Mouse (Mus musculus): ENCODE results near the gene Dpm3.

Dpm3 gene

DNA sequence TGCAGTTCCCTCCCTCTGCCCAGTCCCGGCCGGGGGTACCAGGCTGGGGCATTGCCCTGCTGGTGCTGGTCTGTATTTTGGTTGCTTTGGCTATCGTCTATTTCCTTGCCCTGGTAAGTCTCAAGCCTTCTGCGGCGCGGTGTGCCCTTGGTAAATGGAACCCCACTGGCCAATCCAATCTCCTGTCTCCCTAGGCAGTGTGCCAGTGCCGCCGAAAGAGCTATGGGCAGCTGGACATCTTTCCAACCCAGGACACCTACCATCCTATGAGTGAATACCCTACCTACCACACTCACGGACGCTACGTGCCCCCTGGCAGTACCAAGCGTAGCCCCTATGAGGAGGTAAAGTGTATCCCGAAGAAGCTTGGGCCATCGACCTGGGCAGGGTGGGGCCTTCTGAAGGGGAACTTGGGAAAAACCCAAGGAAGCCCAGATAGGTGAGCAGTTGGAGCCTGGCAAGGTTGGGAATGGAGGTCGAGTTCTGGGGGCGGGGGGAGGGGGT, 27.3 kb upstream of the Dpm3 start:
- DNase-seq (ENCODE audit: low read depth, low spot score): no peak

DNA sequence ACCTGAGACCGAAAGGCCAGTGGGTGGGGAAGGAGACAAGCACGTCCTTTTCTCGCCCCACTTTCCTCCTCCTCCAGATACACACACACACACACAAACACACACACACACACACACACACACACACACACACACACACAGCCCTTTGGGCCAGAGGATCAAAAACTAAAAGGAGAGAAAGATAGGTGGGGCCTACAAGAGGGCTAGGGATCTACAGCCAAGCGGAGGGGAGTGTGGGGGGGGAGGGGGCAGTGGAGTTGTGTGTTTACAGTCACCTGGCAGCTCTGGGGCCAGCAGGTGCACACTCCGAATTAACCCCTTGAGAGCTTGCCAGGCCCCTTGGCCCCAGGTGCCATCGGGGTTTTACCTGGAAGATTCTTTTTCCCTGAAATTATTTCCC, 26.5 kb upstream of the Dpm3 start:
- no peak for DNase-seq (ENCODE audit: low read depth, low spot score)

DNA sequence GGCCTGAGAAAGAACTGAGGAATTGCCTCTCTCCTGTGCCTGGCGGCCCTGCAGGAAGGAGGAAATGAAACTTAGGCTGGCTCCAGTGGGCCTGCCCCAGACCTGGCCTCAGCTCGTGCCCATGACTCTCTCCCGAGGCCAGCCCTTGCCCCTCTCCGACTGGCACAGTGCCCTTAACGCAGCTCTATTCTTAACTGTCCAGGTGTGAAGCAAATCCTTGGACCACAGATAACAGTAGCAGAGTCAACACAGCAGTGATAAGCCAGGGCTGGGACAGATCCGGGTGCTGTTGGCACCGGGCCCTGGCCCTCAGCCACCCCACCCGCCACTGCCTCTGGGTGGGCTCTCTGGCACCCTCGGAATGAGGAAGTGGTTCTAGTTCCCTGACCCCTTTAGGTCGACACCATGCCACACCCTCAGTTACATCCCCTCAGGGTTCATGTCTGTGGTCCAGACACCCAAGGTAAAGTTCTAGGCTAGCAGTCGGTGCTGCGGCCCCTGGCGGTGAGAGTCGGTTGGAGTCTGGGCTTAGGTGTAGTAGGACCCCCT, 25.5 kb upstream of the Dpm3 start:
- DNase-seq (ENCODE audit: low read depth, low spot score): no peak

DNA sequence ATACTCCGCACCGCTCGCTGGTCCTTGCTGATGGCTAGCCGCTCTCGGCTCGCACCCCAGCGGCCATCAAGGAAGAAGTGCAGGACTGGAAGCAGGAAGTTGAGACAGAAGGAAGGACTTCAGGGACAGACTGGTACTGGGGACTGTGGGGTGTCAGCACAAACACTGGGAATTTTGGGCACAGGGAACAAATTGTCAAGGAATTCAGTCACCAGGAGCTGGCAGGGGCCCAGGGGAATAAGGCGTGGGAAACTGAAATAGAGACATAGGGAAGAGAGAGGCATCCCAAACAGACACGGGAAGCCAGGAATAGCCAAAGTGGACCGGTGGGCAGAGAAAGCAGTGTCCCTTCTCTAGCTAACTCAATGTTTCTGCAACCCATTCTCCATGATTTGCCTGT, 22.6 kb upstream of the Dpm3 start:
- no peak for DNase-seq (ENCODE audit: low read depth, low spot score)

DNA sequence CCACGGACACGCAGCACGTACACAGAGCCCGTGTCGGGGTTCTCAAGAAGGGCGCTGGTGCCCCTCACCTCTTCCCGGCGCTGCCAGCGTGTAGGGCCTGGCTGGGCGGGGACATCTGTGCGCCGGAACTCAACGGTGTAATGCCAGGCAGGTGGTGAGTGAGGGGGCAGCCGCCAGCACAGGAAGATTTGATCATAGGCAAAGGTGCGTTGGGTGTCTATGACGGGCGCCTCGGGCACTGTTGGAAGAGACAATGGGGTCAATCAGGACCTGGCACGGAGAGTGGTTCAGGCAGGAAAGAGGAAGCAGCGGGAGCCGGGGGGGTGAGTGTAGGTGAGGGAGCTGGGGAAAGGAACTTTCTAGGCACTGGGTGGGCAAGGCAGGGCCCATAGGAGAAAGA, 21.5 kb upstream of the Dpm3 start:
- no peak for DNase-seq (ENCODE audit: low read depth, low spot score)

DNA sequence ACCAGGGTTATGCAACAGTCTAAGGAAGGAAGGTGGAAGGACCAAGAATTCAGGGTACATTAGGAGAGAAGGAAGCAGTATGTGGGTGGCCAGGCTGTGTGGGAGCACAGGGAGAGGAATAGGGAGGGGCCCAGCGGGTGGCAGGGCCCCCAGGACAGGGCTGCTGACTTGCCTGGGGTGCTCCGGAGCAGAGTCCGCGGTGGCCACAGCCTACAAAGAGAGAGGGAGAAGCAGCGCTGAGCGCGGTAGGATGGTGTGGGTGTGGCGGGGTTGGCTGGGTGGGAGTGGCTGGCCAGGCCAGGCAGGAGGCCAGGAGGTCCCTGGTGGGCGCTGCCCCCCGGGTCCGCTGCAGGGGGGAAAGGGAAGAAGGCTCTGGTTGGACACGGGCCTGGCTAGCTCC, 20.7 kb upstream of the Dpm3 start:
- DNase-seq (ENCODE audit: low read depth, low spot score): no peak

DNA sequence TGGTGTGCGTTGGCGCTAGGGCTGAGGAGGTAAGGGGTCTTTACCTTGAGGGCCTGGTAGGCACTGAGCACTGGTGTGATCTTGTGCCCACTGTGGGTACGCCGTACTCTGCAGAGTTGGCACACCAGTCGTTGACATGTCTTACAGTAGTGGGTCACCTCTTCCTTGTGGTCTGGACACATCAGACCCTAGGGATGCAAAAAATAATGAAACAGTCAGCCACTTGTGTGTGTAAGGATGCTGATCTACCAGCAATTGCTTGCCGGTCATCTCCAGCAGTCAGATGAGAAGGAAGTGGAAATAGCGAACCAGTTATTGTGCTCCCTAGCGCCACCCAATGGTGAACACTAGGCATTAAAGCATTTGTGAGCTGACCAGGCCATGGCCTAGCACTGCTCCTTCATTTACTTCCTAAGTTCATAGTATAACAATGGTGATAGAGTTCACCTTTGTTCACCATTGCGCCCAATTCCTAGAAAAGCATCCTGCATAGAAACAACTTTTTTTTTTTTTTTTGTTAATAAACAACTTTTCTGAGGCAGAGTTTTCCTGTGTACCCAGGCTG, 16.7 kb upstream of the Dpm3 start:
- DNase-seq (ENCODE audit: low read depth, low spot score): no peak

DNA sequence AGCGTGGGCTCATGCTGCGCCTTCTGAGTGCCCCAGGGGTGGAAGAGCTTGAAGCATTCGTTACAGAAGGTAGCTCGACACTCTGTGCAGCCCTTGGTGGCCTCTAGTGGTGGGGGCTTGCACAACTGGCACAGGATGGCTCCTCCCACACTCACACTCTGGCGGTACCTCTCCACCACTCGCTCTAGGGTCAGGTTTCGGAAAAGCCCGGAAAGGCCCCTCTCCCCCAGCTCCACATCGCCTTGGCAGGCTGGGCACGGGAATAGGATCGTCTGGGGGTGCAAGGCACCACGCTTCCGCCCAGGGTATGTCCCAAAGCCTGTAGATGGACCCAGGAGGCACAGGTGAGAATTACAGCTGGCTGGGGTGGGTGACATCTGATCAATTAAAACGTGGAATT, 15.5 kb upstream of the Dpm3 start:
- DNase-seq (ENCODE audit: low read depth, low spot score): no peak

DNA sequence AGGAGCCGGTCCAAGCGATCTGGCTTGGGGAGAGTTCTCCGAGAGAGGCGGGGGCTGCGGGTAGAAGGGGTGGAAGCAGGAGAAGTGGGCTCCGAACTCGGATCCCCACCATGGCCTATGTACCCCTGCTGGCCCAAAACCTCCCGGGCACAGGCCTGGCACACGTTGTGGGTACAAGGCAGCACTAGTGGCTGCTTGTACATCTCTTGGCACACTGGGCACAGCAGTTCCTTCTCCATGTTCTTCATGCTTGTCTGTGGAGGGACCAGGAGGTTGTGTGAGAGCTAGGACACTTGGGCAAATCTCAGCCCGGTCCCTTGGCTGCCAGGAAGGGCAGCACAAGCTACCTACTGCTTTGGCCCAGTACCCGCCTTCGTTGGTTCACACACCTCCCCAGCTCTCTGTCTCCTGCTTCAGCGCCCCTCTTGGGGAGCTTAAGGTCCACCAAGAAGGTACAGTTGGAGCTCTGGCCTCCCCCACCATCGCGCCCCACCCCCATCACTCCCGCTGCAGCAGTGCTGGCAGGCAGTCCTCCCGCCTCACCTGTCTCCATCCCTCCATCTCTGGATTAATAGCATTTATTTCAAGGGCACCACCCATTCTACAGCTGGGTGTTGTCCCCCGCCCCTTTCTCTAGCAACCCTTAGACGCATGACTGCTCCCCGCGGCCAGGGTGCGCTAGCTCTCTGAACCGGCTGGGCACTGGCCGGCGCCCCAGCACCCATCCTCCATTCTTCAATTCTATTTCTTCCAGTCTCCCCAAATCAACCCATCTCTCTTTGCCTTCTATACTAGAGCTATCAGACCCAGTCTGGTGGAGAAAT, 14.8 kb upstream of the Dpm3 start:
- DNase-seq (ENCODE audit: low read depth, low spot score): no peak

DNA sequence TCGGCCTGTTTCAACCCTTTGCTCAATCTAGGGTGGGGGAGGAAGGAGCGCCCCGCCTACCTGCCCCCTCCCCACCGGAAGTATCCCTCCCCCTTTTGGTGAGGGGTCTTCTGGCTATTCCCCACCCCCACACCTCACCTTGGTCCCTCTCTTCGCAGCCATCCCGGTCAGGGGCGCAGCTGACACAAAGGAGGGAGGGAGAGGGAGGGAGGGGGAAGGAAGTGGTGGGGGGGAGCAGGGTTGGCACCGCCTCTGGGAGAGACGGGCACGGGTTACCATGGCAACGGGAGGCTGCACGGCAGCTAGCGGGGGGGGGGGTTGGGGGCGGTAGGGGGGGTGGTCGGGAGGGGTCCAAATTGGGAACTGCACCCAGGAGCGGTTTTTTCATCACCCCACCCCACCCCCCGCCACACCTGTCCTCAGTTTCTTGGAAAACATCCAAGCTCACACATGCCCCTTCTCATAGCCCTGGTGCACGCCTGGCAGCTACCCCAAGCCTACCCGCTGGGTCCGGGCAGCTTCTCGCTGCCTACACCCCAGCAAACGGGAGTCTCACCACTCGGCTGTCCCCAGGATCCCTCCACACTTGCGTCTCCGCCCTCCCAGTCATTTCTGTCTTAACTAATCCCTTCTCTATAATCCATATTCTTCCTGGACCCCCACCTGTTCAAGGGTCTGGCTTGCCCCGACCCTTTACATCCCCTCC, 14.0 kb upstream of the Dpm3 start:
- DNase-seq (ENCODE audit: low read depth, low spot score): no peak

DNA sequence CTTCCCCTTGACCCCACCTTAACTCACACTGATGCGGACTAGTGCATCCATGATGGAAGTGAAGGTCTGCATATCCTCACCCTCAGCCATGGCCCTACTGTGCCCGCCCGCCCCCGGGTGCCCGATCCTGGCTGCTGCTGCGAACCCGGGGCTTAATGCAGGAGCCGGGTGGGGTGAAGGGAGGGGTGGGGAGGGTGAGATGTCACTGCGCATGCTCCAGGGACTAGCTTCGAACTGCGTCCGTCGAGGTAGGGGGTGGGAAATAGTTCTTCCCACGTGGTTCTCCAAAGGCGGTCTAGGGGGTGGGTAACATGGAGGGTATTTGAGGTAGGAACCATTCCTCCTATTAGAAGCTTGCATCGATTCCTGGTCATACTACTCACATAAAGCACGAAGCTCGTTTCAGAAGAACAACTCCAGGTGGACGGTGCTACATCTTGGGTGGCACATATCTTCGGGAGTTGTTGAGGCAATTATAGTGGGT, 13.4 kb upstream of the Dpm3 start, which contains the start of gene Krtcap2:
TSS of gene Krtcap2 (plus strand) at position 279 of the 484 bp plus-strand sequence.
- no peak for DNase-seq (ENCODE audit: low read depth, low spot score)

DNA sequence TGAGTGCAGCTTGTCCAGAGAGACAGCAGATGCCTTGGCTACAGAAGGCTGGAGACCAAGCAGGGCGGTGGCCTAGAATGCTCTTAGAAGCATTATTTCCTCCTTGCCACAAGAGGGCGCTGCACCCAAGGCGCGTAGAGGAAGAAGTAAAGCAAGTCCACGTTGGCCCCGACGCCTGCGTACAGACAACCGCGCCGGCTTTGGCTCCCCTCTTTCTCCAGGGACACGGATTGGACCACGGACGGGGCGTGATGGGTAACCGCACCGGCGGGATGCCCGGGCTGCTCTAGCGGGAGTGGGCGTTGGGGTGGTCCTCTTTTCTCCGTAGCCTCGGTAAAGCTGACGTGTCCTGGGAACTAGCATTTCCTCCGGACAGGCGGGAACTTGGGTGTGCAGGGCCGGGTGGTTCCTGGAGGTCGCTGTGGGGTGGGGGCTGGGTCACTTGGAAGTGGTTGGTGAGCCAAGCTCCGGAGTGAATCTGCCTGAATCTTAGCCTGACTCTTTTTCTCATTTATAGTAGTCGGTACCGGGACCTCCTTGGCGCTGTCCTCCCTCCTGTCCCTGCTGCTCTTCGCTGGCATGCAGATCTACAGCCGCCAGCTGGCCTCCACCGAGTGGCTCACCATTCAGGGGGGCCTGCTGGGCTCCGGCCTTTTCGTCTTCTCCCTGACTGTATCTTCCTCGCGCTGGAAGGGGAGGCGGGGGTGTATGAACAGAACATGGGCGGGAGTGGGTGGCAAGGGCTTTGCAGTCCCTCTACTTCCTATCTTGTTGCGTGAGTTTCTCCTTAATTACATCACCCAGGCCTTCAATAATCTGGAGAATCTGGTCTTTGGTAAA, 12.7 kb upstream of the Dpm3 start, which contains the start of gene Trim46:
TSS of gene Trim46 (minus strand) at position 49 of the 840 bp plus-strand sequence.
- peak; percentile 90 for DNase-seq (ENCODE audit: low read depth, low spot score)

DNA sequence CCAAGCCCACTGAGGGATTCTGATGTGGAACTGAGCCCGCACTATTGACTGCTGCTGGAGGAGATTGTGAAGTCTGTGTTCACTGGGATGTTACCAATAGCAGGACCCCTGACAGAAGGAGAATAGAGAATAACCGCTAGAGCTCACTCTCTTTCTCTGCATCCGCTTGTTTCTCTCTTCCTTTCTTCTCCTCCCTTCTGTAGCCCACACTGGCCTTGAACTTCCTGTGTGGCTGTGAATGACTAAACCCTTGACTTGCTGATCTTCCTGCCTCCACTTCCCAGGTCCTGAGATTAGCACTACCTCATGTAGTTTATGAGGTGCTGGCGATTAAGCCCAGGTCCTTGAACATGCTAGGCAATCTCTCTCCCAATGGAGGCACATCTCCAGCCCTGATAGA, 11.7 kb upstream of the Dpm3 start:
- no peak for DNase-seq (ENCODE audit: low read depth, low spot score)

DNA sequence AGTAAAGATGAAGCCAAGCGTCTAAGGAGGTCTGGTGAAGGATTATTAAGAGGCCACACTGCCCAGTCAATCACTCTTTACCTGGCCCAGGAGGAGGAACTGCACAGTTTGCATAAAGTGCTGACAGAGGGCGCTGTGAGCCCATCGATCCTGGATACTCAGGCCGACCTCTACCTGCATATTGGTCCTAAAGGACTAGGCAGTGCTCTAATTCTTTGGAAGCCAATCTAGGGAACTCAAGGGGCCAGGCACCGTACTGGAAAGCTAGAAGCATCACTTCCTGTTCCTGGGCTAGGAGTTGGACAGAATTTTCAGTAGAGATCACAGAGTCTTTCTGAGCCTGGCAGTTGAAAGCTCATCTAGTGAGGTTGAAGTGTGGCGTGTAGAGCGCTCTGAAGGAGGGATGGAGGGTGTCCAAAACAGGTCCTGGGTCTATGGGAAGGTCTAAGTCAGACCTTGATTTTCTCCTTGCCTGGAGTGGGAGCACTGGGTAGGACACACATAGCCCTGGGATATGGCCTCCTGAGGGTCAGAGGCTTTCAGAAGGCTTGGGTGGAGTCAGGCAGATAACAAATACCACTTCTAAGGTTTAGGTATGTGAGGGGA, 8.6 kb upstream of the Dpm3 start:
- DNase-seq (ENCODE audit: low read depth, low spot score): no peak

DNA sequence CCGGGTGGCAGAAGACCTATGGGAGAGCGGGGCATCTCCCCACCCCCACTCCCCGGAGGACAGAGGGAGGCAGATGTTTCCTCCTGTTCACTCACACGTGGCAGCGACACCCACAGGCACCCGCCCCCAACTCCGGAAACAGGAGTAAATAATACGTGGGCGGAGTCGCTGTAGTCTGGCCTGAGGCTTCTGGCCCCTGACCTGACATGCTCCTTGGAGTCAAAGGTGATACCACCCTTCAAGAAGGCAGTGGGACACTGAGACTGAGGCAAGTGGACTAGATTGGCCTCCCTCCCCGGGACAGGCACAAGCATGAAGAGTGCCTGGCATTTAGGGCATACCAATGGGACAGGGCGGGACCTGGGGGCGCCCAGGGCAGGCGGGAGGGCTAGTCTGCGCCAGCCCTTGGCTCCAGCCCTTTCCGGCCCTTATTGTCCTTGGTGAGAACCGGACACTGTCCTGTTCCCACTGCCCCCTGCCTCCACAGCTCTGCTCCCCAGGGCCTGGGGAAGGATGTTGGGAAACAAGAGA, 7.7 kb upstream of the Dpm3 start:
- peak; percentile 63 for DNase-seq (ENCODE audit: low read depth, low spot score)

DNA sequence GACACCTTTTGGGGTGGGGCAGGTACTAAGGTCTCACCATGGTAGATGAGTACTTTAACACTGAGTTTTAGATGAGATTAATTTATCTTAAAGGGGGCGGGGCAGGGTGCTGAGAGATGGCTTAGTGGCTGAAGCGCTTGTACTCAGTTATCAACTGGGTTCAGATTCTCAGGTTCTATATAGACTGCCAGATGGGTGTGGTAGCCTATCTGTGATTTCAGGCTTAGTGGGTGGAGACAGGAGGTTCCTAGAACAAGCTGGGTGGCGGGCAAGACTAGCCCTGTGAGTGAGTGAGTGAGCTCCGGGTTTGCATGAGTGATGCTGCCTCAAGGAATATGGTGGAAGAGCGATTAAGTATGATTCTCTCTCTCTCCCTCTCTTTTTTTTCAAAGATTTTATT, 4.2 kb upstream of the Dpm3 start:
- DNase-seq (ENCODE audit: low read depth, low spot score): no peak

DNA sequence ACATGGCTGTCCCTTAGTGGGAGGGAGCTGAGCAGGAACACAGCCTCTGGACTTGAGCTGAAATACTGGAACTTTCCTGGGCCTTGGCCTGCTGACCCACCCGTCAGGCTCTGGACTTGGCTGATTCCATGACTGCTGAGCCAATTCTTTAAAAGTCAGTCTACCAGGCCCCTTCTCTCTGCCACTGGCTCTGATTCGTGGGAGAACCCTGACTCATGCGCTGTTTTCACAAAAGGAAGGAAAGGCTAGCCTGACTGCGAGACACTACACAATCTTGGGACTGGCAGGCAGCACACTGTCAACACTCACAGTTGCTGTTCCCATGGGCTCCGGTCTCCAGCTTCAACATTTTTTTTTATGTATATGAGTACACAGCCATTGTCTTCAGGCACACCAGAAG, 3.0 kb upstream of the Dpm3 start:
- DNase-seq (ENCODE audit: low read depth, low spot score): no peak

DNA sequence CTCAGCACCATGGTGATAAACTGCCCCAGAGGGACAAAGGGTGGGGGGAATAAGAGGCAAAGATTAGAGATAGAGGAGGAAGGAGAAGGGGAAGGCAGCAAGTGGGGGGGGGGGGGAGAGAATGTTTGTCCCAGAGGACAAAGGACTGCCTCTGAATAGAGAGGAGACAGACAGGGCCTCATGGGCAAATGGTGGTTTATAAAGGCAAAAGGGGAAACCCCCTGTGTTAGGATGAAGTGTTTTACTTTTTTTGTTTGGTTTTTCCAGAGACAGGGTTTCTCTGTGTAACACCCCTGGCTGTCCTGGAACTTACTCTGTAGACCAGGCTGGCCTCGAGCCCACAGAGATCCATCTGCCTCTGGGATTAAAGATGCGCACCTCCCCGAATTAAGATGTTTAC, 1.1 kb downstream of the Dpm3 start:
- DNase-seq (ENCODE audit: low read depth, low spot score): no peak

DNA sequence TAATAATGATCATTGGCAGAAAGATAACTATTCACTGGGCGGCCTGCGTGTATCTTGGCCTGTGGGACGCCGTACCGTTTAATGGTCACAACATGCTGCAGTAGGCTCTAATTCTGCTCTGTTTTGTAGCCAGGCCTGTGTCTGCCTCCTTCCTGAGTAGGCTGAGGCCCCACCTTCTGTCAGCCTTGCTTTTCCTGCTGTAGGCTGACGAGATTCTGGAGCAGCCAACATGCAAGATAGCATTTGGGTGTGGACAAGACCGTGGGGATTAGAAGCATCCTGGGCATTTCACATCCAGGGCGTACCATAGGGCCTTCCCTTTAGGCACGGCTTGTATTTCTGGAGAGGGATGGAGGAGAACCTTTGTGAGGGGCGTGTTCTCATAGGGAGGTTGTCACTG, 3.3 kb downstream of the Dpm3 start:
- no peak for DNase-seq (ENCODE audit: low read depth, low spot score)

DNA sequence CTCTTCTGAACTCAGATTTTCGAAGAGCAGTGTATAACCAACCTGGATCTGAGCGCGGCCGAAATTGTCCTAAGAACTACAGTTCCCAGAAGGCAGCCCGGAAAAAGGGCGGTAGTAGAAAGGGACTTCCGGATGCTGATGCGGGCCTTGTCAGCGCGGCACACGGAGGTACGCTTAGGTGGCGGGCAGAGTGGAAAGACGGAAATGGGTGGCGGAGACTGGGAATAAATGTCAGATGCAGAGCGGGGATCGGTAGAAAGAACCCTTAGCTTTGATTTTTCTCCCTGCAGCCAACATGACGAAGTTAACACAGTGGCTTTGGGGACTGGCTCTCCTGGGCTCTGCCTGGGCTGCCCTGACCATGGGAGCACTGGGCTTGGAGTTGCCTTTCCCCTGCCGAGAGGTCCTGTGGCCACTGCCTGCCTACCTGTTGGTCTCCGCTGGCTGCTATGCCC, 7.3 kb downstream of the Dpm3 start:
- no peak for DNase-seq (ENCODE audit: low read depth, low spot score)
